Mouse (Mus musculus) forebrain, embryonic 15.5 days (tissue): Measurements from ENCODE around the gene Snx29. TPM values are rescaled to one million over a fixed set of nuclear protein-coding genes. Genes with fewer than 3 reads are reported as not detected.

ENCODE experiments used
- ATAC-seq: fragments of 200-750 bp; cut with Nextera tagmentation; replicated peaks from 2 replicates; pipeline ENCODE4 v1.8.0; 2017; ENCODE audit warnings: mild to moderate bottlenecking, moderate TSS enrichment, moderate library complexity
- H3K27ac ChIP-seq: fragments of 300-500 bp; sonication (generic); replicated peaks from 2 replicates; pipeline ENCODE4 v1.5.1; 2015; ENCODE audit warnings: mild to moderate bottlenecking, inconsistent platforms
- H3K27me3 ChIP-seq: fragments of 300-500 bp; sonication (generic); 2 replicates; pipeline ENCODE4 v1.6.1; 2015; ENCODE audit warnings: inconsistent platforms
- H3K36me3 ChIP-seq: fragments of 300-500 bp; sonication (generic); 2 replicates; pipeline ENCODE4 v1.6.1; 2015; ENCODE audit warnings: mild to moderate bottlenecking, inconsistent platforms
- H3K4me1 ChIP-seq: fragments of 300-500 bp; sonication (generic); 2 replicates; pipeline ENCODE4 v1.6.1; 2015; ENCODE audit warnings: inconsistent platforms
- H3K4me2 ChIP-seq: fragments of 300-500 bp; sonication (generic); replicated peaks from 2 replicates; pipeline ENCODE4 v1.6.1; 2015; ENCODE audit warnings: mild to moderate bottlenecking, inconsistent platforms
- H3K4me3 ChIP-seq: fragments of 300-500 bp; sonication (generic); 2 replicates; pipeline ENCODE4 v1.5.1; 2015; ENCODE audit warnings: mild to moderate bottlenecking, inconsistent platforms
- H3K9ac ChIP-seq: fragments of 300-500 bp; sonication (generic); replicated peaks from 2 replicates; pipeline ENCODE4 v1.6.1; 2015; ENCODE audit warnings: mild to moderate bottlenecking, inconsistent platforms
- H3K9me3 ChIP-seq: fragments of 300-500 bp; sonication (generic); 2 replicates; pipeline ENCODE4 v1.6.1; 2016; ENCODE audit warnings: inconsistent platforms
- WGBS: fragments of 180-500 bp; shearing (Covaris S2); methylation state at CpG from one replicate; pipeline ENCODE4 v1.1.7; 2015; ENCODE audit warnings: mixed read lengths; 5-methylcytosine and 5-hydroxymethylcytosine counted together
- polyA plus RNA-seq: library from polyadenylated mRNA; unstranded; fragments of >200 nt; fragmentation: Nextera tagmentation; extraction: Ambion mirVana; gene quantifications from 2 replicates; pipeline ENCODE4 v1.2.1, GENCODE M21; 2015

The Snx29 gene
- polyA plus RNA-seq, 1 experiment from 2014 or later, result 14.1 TPM

DNA sequence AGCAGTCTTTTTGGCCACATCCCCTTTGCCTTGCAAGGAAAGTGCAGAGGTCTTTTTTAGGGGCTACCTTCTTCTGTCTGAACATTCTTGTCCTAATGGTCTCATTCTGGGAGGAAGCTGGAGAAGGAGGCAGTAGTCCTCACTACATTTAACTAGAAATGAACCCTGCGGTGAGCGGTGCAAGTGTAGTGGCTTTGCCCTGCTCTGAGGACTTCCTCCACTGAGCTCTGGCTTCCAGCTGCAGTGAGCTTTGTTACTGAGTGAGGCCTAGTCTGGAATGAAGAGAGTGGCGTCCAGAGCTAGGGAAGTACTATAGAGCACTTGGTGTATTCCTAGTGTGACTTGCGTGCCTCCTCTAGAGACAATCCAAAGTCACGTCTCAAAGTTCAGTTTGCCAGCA, 429.8 kb downstream of the Snx29 start:
- no peaks in the 10 kb centered on the region for H3K9me3 ChIP-seq
- no peaks in the 10 kb centered on the region for H3K36me3 ChIP-seq
- ATAC-seq, result no peak
- H3K27ac ChIP-seq, result no peak overlapping the region
- no peaks in the 10 kb centered on the region for H3K27me3 ChIP-seq
- H3K4me3 ChIP-seq, result no peak overlapping the region
- WGBS, result 93% methylated on average over 5 of the region's 5 CpGs
- H3K9ac ChIP-seq, result no peak overlapping the region
- H3K4me2 ChIP-seq, result no peak overlapping the region
- no peaks in the 10 kb centered on the region for H3K4me1 ChIP-seq

GRCm38 (mm10) chr16:11753466-11753865, 430.8 kb downstream of the Snx29 start:
- Histone ChIP-seq H3K9me3 (no peaks in the 10 kb centered on the region), H3K4me1 (no peaks in the 10 kb centered on the region), H3K4me2 (no peak overlapping the region), H3K27me3 (no peaks in the 10 kb centered on the region), H3K27ac (no peak overlapping the region), H3K4me3 (no peak overlapping the region), H3K9ac (no peak overlapping the region), H3K36me3 (no peaks in the 10 kb centered on the region)
- no peak for ATAC-seq
- WGBS, result 88% methylated on average over 2 of the region's 2 CpGs

DNA sequence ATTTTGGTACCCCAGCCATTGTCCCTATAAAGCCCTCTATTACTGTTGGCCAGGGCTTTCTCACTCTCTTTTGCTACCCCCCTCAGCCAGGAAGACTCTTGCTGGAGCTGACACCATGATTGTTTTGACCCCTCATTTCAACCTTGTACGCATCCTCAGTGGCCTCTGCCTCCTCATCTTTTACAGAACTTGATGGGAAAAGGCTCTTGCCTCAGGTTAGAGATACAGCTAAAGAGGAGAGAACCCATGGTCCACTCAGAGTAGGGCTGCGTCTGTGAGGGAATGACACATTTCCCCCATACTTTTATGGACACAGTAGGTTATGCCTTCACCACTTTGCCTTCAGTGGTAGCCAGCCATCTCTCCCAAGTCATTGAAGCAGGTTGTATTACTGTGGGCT, 431.4 kb downstream of the Snx29 start:
- Histone ChIP-seq H3K36me3 (no peaks in the 10 kb centered on the region), H3K27ac (no peak overlapping the region), H3K9me3 (no peaks in the 10 kb centered on the region), H3K9ac (no peak overlapping the region), H3K27me3 (no peaks in the 10 kb centered on the region), H3K4me3 (no peak overlapping the region), H3K4me1 (no peaks in the 10 kb centered on the region), H3K4me2 (no peak overlapping the region)
- 92% methylated on average over 2 of the region's 2 CpGs for WGBS
- ATAC-seq, result no peak

- H3K27ac ChIP-seq, result no peak overlapping the region
- no peak overlapping the region for H3K9ac ChIP-seq
- H3K9me3 ChIP-seq, result no peaks in the 10 kb centered on the region
- no peaks in the 10 kb centered on the region for H3K36me3 ChIP-seq
- H3K27me3 ChIP-seq, result no peaks in the 10 kb centered on the region
- no peaks in the 10 kb centered on the region for H3K4me1 ChIP-seq
- no peak overlapping the region for H3K4me2 ChIP-seq
- ATAC-seq, result no peak
- 82% methylated on average over 9 of the region's 9 CpGs for WGBS
- no peak overlapping the region for H3K4me3 ChIP-seq
Measured at GRCm38 (mm10) chr16:11755281-11756066, 432.8 kb downstream of the Snx29 start.

DNA sequence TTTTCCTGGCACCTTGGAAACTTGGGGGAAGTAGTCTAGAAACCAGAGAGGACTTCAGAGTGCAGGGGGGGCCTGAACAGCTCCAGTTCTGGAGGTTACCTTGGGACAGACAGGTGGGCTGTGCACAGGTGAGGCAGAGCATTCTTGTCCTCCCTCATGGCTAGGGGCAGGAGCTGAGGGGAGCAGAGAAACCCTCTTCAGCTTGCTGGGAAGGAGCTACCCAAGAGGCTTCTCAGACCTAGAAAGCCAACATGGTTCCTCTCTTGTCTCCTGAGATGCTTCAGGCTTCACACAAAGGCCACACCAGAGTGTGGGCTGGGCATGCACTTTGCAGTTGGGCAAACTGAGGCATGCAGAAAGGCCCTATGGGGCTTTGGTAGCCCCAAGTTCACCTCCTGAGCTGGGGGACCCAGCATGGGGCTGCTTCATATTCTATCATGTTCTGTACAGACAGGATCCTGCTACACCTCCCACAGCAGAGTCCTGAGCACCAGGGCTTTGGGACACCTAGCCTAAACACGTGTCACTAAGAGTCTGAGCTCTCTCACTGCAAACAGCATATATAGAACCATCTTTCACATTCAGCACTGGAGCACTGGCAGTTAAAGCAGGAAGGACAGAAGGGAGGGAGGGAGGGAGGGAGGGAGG, 434.0 kb downstream of the Snx29 start:
- ATAC-seq, result no peak
- H3K27me3 ChIP-seq, result no peaks in the 10 kb centered on the region
- H3K27ac ChIP-seq, result no peak overlapping the region
- no peak overlapping the region for H3K4me3 ChIP-seq
- no peaks in the 10 kb centered on the region for H3K36me3 ChIP-seq
- no peaks in the 10 kb centered on the region for H3K4me1 ChIP-seq
- no peaks in the 10 kb centered on the region for H3K9me3 ChIP-seq
- 64% methylated on average over 1 of the region's 1 CpGs for WGBS
- no peak overlapping the region for H3K9ac ChIP-seq
- no peak overlapping the region for H3K4me2 ChIP-seq

DNA sequence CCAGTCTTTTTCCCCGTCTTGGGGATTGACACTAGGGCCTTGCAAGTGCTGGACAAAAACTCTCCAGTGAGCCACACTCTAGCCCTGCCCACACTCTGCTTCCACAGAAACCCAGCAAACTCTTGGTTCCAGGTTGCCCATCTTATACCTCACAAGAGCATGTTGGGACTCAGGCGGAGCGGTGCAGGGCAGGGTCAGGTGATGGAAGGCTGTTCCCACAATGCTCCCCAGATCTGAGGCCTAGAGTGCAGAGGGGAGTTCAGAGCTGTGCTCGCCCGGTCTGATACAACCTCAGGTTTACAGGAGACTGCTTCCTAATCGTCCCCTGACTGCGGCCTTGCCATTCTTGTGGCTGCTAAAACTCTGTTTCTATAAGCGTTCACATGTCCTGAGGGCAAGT, 434.8 kb downstream of the Snx29 start:
- no peaks in the 10 kb centered on the region for H3K9me3 ChIP-seq
- no peak for ATAC-seq
- no peaks in the 10 kb centered on the region for H3K36me3 ChIP-seq
- H3K27me3 ChIP-seq, result no peaks in the 10 kb centered on the region
- H3K4me3 ChIP-seq, result no peak overlapping the region
- H3K9ac ChIP-seq, result no peak overlapping the region
- H3K27ac ChIP-seq, result no peak overlapping the region
- 90% methylated on average over 8 of the region's 8 CpGs for WGBS
- no peaks in the 10 kb centered on the region for H3K4me1 ChIP-seq
- H3K4me2 ChIP-seq, result no peak overlapping the region

GRCm38 (mm10) chr16:11757951-11758350, 435.2 kb downstream of the Snx29 start:
- H3K4me1 ChIP-seq, result no peaks in the 10 kb centered on the region
- ATAC-seq, result no peak
- H3K36me3 ChIP-seq, result no peaks in the 10 kb centered on the region
- no peak overlapping the region for H3K9ac ChIP-seq
- no peaks in the 10 kb centered on the region for H3K9me3 ChIP-seq
- WGBS, result 94% methylated on average over 7 of the region's 7 CpGs
- H3K4me3 ChIP-seq, result no peak overlapping the region
- H3K27me3 ChIP-seq, result no peaks in the 10 kb centered on the region
- H3K4me2 ChIP-seq, result no peak overlapping the region
- H3K27ac ChIP-seq, result no peak overlapping the region

DNA sequence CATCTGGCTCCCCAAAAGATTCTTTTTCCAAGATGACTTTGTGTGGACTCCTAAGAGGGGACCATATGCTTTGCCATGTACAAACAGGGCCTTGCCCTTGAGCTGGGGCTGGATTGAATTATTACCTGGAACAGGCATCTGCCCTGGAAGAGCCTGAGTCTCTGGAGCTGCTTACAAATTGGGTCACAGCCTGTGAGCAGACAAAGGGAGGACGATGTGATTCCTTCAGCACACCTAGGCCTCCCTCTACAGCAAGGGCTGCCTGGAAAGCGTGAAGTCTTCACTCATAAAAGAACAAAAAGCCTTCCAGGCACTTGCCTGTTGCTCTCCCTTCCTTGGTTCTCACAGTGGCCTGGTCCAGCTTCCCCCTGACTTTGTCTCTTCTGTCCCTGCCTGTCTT, 449.6 kb downstream of the Snx29 start:
- 56% methylated on average over 2 of the region's 2 CpGs for WGBS
- H3K4me1 ChIP-seq, result no peaks in the 10 kb centered on the region

GRCm38 (mm10) chr16:11774321-11774720, 451.6 kb downstream of the Snx29 start:
- Histone ChIP-seq H3K4me1 (0 out of 2 replicates have a peak, but pooled peaks cover 3% of the 10 kb centered on the region), H3K9ac (no peak overlapping the region), H3K27me3 (no peaks in the 10 kb centered on the region), H3K4me3 (no peak overlapping the region), H3K27ac (no peak overlapping the region), H3K9me3 (no peaks in the 10 kb centered on the region), H3K4me2 (no peak overlapping the region), H3K36me3 (no peaks in the 10 kb centered on the region)
- WGBS, result 71% methylated on average over 1 of the region's 1 CpGs
- ATAC-seq, result no peak

More for the DNA sequence above, 449.6 kb downstream of the Snx29 start:
- Histone ChIP-seq H3K4me2 (no peak overlapping the region), H3K27me3 (no peaks in the 10 kb centered on the region), H3K4me3 (no peak overlapping the region), H3K36me3 (no peaks in the 10 kb centered on the region), H3K9me3 (no peaks in the 10 kb centered on the region), H3K9ac (no peak overlapping the region), H3K27ac (no peak overlapping the region)
- no peak for ATAC-seq

GRCm38 (mm10) chr16:11776528-11776927, 453.8 kb downstream of the Snx29 start:
- Histone ChIP-seq H3K4me2 (no peak overlapping the region), H3K9me3 (no peaks in the 10 kb centered on the region), H3K4me3 (no peak overlapping the region), H3K36me3 (no peaks in the 10 kb centered on the region), H3K9ac (no peak overlapping the region), H3K4me1 (0 out of 2 replicates have a peak, but pooled peaks cover 4% of the 10 kb centered on the region), H3K27me3 (no peaks in the 10 kb centered on the region), H3K27ac (no peak overlapping the region)
- ATAC-seq, result no peak
- WGBS, result 32% methylated on average over 3 of the region's 3 CpGs

GRCm38 (mm10) chr16:11778191-11778590, 455.5 kb downstream of the Snx29 start:
- Histone ChIP-seq H3K27me3 (no peaks in the 10 kb centered on the region), H3K4me3 (no peak overlapping the region), H3K27ac (no peak overlapping the region), H3K4me1 (0 out of 2 replicates have a peak, but pooled peaks cover 4% of the 10 kb centered on the region), H3K4me2 (no peak overlapping the region), H3K9me3 (no peaks in the 10 kb centered on the region), H3K9ac (no peak overlapping the region), H3K36me3 (no peaks in the 10 kb centered on the region)
- ATAC-seq, result no peak
- 81% methylated on average over 5 of the region's 5 CpGs for WGBS

- Histone ChIP-seq H3K36me3 (no peaks in the 10 kb centered on the region), H3K9me3 (no peaks in the 10 kb centered on the region), H3K27me3 (no peaks in the 10 kb centered on the region), H3K27ac (no peak overlapping the region), H3K4me1 (0 out of 2 replicates have a peak, but pooled peaks cover 4% of the 10 kb centered on the region), H3K4me2 (no peak overlapping the region), H3K9ac (no peak overlapping the region), H3K4me3 (no peak overlapping the region)
- 82% methylated on average over 9 of the region's 9 CpGs for WGBS
- no peak for ATAC-seq
Measured at GRCm38 (mm10) chr16:11778715-11779460, 456.2 kb downstream of the Snx29 start.
